Mouse (Mus musculus): ENCODE results near the gene Ppp3r1.

Gene Ppp3r1

DNA sequence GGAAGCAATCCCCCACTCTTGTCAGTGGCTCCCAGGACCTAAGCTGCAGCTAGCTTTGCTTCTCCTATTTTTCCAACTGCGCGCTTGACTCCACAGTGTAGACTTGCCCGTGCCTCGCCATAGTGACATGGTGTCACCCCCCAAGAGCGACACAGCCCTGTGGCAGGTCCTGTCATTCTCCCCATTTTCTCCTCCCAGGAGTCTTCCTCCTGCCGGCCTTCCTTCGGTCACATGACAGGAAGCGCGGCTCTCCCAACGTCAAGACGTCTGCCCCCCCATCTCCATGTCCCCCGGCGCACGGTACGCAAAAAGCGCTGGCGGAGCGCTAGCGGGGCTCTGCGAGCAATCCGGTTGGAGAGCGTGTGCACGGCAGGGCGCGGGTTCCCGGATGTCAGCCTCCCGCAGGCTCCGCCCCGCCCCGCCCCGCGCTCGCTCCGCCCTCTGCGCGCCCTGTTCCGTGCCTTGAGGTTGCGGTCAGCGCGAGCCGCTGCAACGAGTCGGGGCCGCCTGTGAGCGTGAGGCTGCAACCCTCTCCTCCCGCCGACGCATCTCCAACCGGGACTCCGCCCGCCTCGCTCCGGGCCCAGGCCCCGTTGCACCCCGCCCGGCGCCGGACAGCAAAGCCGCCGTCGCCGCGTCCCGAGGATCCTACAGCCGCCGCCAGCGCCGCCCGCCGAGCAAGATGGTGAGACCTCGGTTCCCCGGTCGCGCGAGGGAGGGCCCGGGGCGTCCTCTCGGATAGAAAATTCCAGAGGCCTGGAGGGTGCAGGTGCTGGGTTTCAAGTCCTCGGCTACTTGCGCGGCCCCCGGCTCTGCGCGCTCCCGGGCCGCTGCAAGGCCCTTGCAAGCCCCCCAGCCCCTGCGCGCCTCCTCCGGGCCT, at the start of gene Ppp3r1:
Gene Ppp3r1, plus strand, starts transcription at position 406 of the 880 bp plus-strand sequence.
- DNase-seq (ENCODE audit: low spot score) = peak; percentile 99

DNA sequence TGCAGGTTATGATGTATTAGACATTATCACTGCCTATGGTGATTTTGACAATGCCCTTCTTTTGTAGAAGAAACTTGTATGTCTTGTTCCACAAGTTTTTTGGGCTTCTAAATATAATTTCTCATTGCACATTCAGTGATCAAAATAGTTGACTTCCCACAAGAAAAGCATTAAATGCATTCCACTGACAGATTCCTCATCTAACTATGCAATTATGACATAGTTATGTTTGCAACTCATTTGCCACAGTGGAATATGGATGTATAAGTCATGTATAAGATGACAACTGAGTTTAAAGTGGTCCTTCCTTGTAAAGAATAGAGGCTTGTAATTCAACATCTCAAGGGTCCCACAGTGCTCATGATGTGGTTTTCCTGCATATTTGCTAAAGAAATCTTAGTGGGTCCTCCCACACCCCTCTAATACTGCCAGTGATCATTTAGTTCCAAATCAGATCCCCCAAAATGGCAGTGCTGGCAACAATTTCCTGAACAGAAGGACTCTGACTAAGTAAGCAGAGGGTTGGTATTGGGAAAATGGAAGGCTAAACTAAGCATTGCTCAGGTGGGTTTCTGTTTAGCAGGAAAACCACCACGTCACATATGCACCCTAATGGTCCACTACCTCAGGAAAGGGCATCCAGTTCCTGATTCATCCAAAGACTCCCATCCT, 46.5 kb upstream of the Ppp3r1 start:
- DNase-seq (ENCODE audit: low spot score) = no peak

DNA sequence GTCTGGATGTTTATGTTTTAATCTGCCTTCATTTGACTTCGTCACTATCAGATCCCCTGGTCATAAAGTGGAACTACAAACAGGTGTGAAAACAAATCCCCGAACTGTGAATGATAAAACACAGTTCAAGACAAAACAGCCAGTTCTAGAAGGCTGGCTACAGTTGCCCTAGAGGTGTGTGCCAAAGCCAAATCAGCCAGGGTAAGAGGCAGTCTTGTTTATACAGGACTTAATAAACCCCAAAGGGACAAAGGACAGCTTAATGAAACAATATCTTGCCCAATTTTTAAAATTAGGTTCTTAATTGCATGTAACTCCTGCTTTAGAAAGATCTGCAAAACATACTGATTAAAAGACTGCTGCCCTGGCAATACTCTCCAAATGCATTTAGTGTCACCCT, 32.6 kb upstream of the Ppp3r1 start:
- no peak for DNase-seq (ENCODE audit: low spot score)

DNA sequence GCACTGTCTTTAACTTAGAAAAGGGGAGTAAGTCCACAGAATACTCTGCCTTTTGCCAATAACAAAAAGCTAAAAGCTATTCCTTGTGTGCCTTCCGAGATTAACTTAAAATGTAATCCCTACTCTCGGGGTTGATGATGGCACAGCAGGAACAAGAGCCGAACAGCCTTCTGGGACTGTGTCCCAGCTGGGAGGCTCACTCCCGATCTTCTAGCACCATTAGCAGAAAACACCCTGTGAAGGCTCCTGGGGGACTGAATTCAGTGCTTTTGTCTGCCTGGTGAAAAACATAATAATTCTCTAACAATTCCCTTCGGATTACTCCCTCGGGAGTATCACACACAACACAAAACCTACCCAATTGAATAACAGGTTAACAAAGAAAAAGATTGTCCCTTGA, 23.4 kb upstream of the Ppp3r1 start:
- DNase-seq (ENCODE audit: low spot score) = no peak

DNA sequence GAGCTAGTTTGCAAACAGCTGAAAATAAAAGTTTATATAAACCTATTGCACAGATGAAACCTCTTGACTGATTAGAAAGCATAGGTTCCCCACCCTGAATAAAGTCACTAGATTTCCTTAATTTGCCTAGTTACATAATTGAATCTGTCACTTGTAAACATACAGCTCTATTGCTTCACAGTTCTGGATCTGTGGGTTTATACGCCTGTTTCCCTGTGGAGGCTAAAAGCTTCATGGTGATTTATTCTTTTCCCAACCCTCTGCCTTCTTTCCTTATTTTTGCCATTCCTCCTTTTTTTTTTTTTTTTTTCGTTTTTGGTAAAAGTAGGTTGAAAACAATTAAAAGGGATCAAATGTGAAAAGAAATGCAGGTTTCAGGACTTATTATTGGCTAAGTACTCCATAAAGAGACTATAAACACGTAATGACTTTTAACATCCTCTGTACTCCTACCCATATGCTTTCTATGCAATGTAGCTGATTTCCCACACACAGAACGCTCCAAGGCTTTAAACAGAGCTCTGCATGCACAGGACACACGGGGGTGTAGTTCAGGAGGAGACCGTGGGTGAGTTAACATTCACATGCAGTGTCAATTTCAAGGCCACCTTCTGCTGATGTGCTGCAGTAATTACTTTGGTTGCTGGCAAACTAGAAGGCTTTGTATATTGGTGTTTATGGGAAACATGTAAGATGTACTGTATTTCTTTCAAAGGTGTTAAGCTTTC, 20.6 kb upstream of the Ppp3r1 start:
- no peak for DNase-seq (ENCODE audit: low spot score)

DNA sequence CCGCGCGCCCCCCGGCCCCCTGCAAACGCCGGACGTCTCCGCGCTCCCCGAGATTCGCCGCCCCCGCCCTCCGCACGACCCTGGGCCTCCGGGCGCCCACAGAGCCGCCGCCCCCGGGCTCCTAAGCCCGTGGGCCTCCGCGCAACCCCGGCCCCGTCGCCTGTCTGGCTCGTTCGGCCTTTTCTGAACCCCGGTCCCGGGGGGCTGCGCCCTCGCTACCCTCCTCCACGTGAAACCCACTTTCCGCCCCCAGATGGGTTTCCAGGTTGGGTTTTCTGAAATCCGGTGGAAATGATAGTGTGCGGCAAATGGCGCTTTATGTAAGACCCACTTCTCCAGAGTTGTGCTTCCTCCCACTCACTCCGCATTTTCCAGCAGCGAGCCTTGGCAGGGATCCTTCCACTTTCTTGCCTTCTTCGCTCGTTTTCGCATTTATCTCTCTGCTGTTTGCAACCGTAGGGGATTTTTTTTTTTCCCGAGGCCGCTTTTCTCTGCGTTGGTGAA, 727 bp downstream of the Ppp3r1 start:
- DNase-seq (ENCODE audit: low spot score) = peak; percentile 72

DNA sequence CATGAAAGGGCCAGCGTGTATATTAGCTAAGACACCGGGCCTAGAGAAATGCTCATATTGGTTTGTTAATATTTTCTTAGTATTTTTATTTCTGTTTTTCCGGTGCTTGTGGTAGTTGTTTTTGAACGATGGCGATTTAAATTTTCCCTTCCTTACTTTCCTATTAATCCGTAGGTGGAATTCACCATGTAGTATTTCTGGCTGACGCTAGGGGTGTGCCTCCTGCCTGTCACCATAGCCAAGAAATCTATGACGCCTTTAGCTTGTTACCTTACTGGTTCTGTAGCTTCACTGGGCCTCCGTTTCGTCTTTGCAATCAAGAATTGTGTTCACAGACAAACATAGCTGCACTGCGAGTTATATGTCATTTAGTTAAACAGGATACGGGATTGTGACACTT, 1.2 kb downstream of the Ppp3r1 start:
- DNase-seq (ENCODE audit: low spot score) = peak; percentile 45

DNA sequence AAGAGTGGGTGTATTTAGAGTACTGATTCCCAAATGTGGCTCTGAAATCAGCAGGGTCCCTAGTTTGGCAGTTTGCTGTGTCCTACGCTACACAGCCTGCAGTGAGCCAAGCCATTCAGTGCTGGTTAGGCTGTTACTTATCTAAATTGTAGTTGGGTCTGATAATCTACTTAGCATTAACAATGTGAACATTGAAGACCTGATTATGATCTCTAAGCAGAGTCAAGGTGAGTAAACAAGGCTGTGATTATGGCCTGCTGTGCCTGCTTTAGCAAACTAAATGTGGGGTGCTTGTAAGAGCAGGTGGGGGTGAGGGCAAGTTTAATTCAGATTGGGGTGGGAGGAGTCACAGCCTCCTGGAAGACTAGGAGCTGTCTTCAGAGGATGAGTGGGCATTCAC, 4.9 kb downstream of the Ppp3r1 start:
- no peak for DNase-seq (ENCODE audit: low spot score)

DNA sequence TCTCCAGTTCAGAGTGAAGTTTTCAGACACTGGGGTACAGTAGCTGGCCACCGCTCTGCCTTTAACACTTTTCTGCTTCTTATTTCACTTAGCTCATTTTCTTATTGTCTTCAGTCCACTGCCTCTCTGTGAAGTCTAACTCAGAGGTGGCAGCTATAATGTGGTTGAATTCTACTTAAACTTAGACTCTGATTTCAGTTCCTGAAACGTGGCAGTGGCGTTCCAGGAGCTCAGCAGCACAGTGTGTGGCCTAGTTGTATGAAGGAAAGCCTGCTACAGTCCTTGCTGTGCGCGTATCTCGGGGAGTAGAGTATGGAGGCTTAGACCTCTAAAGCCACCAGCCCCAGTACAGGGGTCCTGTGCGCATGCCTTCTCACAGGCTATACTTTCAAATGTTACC, 7.6 kb downstream of the Ppp3r1 start:
- DNase-seq (ENCODE audit: low spot score) = no peak

DNA sequence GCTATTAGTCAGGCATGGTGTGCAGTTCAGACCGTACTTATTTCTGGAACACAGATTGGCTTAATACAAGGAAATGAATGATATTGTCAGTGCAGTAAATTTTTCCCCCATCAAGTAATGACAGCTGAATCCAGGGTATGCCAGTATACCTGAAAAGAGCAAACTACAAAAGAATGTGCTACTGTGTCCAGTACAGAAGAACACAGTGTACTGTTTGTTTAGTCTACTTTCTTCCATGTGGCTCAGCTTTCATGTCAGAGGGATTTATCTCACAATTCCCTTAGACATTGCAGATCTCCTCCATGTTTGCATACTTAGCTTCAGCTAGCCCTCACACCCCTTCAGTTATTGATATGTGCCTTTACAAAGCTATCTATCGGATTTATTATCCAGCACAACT, 10.2 kb downstream of the Ppp3r1 start:
- no peak for DNase-seq (ENCODE audit: low spot score)

DNA sequence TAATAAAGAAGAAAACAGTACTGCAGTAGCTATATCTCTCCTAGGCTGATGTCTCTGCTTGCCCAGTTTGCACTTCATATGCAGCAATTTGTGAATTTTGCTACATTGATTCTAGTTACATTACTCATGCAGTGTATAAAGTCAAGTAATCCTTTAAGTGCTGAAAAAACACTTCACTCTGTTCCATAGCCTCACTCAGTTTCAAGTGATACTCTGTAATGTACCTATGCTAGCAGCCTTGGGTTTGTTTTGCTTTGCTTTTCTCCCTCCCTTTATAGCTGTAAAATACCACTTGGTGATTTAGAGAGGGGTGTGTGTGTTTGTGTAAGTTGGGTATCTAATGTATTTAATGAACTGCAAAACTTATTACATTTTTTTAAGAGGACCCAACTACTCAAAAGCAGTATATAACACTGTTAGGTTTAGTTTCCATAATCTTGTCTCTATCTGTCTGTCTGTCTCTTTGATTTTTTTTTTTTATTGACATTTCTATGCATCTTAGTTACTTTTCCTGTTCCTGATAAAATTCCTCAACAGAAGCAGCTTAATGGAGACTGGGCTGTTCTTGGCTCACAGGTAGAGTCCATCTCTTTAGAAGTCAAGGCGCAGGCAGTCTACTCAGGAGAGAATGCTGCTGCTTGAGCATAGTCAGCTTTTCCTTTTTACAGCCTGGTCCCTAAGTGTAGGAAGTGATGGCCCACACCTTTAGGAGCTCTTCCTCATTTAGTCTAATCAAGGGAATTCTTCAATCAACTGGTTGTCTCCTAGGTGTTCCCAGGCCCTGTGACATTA, 12.1 kb downstream of the Ppp3r1 start:
- DNase-seq (ENCODE audit: low spot score) = no peak

DNA sequence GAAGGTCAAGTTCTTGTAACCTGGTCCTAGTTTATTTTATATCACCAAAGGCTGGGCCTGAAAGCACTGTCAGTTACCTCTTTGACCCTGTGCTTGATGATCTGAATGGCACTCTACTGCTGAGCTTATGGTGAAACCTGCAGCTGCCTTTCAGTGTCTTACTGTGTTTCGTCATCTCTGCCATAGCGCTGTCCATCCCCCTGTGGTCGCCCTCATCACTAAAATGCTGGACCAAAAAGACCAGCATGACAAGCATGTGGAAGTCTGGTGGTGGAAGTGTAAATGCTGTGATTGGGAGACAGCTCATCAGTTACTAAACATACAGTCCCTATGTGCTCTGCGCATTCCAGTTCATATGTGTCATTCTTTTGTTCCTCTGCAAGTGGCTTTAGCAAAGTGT, 13.2 kb downstream of the Ppp3r1 start:
- DNase-seq (ENCODE audit: low spot score) = no peak

DNA sequence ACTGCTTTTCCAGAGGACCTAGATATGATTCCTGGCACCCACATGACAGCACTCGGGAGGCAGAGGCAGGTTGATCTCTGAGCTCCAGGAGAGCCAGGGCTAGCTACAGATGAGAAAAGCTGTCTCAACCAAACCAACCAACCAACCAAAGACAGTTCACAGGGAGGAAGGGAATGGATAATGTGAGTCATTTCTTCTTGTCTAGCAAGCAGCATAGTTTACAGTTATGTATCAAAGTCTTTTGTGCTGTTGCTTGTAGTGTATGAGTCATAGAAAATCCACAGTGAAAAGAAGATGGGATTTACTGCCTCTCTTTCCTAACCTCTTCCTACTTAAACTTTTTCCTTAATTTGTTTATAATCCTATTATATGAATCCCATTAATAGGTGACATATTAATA, 17.6 kb downstream of the Ppp3r1 start:
- DNase-seq (ENCODE audit: low spot score) = no peak

DNA sequence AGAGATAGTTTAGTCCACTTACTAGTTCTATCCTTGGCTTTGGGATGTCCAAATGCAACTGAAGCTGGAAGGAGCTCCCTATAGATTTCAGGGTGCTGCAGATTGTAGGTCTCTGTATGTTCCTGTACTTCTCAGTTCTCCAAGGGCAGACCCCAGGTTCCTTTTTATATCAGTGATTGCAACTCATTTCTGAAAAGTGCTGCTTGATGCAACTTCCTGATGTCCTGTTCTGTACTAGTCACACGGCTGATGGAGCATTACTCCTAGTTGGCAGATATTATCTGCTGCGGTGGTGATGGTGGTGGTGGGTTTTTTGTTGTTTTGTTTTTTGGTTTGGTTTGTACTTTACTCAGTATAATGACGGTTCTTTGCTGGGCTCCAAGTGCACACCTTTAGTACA, 21.7 kb downstream of the Ppp3r1 start:
- no peak for DNase-seq (ENCODE audit: low spot score)

DNA sequence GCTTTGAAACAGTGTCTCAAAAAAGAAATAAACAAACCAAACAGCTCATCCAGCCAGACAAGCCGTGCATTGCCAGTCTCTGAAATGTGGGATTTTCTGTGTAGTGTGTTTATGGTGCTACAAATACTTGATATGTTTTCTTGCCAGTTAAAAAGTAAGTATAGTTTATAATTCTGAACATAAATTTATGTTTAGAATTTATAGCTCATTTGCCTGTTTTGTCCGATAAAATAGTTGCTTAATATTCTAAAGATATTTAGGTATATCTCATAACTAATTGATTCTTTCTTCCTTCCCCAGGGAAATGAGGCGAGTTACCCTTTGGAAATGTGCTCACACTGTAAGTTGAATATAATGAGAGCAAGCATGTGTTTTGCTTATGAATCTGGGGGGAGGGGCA, 22.7 kb downstream of the Ppp3r1 start, which contains the start of gene Wdr92:
Gene Wdr92, plus strand, starts transcription at position 301 of the 400 bp plus-strand sequence.
- no peak for DNase-seq (ENCODE audit: low spot score)

DNA sequence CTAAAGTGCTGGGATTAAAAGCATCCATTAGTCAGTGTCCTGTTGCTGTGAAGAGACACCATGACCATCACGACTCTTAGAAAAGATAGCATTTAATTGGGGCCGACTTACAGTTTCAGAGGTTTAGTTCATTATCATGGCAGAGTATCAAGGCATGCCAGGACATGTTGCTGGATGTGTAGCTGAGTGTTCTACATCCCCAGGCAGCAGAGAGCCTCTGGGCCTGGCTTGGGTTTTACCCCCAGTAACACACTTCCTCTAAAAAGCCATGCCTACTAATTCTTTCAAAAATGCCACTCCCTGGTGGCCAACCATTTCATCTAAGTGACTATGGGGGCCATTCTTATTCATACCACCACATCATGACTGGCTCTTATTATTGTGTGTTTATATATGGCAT, 24.1 kb downstream of the Ppp3r1 start:
- no peak for DNase-seq (ENCODE audit: low spot score)

DNA sequence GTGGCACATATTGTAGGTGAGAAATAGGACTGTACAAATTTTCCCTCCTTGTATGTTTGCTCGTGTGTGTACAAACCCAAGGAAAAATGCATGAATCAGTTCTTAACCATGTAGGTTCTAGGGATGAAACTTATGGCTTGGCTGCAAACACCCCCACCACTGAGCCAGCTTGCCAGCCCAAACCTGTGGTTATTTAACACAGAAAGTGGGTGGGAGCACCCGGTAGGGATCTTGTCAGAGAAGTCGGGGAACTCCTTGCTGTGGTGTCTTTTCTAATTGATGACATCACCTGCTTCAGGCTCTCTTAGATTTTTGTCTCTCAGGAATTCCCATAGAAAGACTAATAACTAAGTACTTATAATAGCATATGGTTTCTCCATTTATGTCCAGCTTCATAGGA, 28.6 kb downstream of the Ppp3r1 start:
- no peak for DNase-seq (ENCODE audit: low spot score)

DNA sequence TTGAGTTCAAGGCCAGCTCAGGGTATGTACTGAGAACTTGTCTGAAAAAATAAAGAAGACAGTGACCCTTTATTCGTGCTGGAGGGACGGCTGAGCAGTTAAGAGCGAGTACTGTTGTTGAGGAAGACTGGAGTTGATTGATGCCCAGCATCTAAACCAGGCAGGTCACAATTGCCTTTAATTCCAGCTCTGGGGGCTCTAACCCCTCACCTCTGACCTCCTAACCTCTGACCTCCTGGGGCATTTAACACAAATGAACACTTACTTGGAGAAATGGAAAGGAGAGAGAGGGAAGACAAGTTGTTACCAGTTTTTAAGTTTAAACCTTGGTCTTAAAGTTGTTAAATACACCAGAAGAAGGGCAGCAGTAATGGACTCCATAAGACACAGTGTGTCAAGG, 29.7 kb downstream of the Ppp3r1 start:
- DNase-seq (ENCODE audit: low spot score) = no peak

DNA sequence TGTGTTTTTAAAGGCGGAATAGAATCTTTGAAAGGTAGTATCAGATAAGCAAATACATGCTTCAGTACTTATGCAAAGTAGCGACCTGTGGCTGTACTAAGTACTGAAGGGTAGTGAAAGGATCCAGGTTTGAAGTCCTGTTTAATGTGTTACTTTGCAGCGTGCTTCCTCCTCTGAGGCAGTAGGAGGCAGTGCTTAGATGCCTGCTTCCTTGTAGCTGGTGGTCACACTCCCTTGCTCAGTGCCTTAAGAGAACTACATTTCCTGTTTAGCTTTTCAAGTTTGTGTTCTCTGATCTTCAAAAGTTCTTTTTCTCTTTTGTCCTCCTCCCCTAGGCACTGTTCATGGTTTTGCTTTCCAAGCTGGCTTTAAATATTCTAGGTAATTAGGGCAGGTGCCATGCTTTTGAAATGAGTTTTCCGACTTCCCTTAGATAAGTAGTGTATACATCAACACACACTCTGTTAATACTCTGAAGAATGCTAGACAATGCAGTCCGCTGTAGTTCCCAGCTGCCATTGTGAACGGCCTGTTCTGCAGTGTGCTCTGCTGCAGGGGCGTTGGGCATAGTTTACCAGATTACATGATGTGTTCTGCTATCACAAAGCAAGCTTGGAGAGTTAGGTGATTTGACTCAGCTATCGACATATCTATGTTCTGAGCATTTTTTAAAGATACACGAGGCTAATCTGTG, 33.2 kb downstream of the Ppp3r1 start:
- no peak for DNase-seq (ENCODE audit: low spot score)

DNA sequence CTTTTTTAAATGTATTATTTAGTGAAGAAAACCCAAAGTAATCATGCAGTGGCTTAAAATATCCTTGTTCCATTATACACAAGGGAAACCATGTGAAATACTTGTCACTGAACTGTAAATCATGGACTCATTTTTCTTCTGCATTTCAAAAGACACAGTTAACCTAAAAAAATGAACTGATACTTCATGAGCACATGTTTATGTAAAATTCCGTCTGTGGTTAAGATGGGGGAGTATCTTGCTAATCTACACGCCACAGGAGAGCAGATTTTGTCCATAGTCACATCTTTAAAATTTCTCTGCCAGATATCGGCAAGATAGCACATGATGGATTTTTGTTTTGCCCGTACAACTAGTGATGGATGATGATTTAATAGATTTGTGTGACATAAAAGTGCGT, 40.1 kb downstream of the Ppp3r1 start:
- no peak for DNase-seq (ENCODE audit: low spot score)

DNA sequence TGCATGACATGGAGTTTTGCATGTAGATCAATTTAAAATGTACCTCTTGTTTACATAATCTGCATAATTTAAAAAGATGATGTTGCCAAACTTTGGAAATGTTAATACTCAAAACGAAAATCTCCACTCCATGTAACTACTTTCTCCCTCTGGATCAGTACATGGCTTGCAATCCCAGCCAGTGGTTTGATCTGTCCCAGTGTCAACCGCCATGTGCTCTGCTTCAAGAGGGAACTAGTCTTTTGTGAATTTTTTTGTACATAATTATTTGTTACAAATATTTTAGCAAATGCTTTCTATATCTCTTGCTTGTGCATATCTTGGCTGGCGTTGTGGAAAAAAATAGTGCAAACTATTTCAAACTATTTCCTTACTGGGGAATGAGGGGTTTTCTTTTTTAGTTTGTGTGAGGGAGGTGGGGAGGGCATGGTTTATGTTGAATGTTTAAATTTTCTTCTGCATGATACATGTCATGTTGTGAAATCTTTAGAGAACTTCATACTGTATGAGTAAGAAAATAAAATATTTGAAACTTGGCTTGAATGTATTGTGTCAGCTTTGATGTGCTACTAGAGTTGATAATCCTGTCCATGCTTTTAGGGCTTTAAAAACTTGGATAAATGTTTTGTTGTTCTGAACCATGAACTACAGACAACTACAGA, 40.9 kb downstream of the Ppp3r1 start:
- DNase-seq (ENCODE audit: low spot score) = no peak

Data from testis, postnatal 10 days (tissue).